Mouse (Mus musculus): ENCODE results near the gene Grid1. TPM values are rescaled to one million over a fixed set of nuclear protein-coding genes. Genes with fewer than 3 reads are reported as not detected.
A peak's percentile ranks its signal among the peaks of the same experiment; 100 is the strongest.

The Grid1 gene
- polyA plus RNA-seq (2011; ENCODE audit: insufficient read depth, insufficient read length, low read depth, missing spikeins): 0.24 and 1.3 TPM in 2 replicates

- H3K4me3 ChIP-seq (ENCODE audit: low read depth, low read length): peak within 1 kb of the TSS; percentile 81
- H3K4me1 ChIP-seq (ENCODE audit: control insufficient read depth, insufficient read depth, low read length): no peaks in the 10 kb centered on the region
- H3K27me3 ChIP-seq (ENCODE audit: control insufficient read depth, insufficient read depth, low read length, poor library complexity, severe bottlenecking): peaks cover 32% of the 10 kb centered on the region
- H3K9ac ChIP-seq (ENCODE audit: low read depth, poor library complexity, severe bottlenecking): peak within 1 kb of the TSS; percentile 77
- TF ChIP-seq POLR2A (IDR thresholded peaks at IDR 0.05; ENCODE audit: insufficient read depth, low read length) (no peak), CTCF (IDR thresholded peaks at IDR 0.05; ENCODE audit: low read depth, low read length) (no peak), EP300 (IDR thresholded peaks at IDR 0.05; ENCODE audit: insufficient read depth, low read depth, low read length) (no peak)
- no peaks in the 10 kb centered on the region for H3K9me3 ChIP-seq (replicated peaks; ENCODE audit: control insufficient read depth, insufficient read depth, low read length, poor library complexity, severe bottlenecking)
- H3K27ac ChIP-seq (ENCODE audit: insufficient read depth, low read length): no peak within 1 kb of the TSS
- H3K36me3 ChIP-seq (ENCODE audit: control insufficient read depth, insufficient read depth, low read length, poor library complexity, severe bottlenecking): no peaks in the 10 kb centered on the region
Measured at GRCm38 (mm10) chr14:34819919-34820652, at the start of gene Grid1. TSS of gene Grid1 (plus strand) at chr14:34820108.

- no peak for TF ChIP-seq CTCF (IDR thresholded peaks at IDR 0.05; ENCODE audit: low read depth, low read length)
- TF ChIP-seq POLR2A (IDR thresholded peaks at IDR 0.05; ENCODE audit: insufficient read depth, low read length): no peak
- TF ChIP-seq EP300 (IDR thresholded peaks at IDR 0.05; ENCODE audit: insufficient read depth, low read depth, low read length): no peak
- no peaks in the 10 kb centered on the region for H3K27me3 ChIP-seq (ENCODE audit: control insufficient read depth, insufficient read depth, low read length, poor library complexity, severe bottlenecking)
- no peak overlapping the region for H3K27ac ChIP-seq (ENCODE audit: insufficient read depth, low read length)
- 0 out of 2 replicates have a peak, but pooled peaks cover 2% of the 10 kb centered on the region for H3K9me3 ChIP-seq (replicated peaks; ENCODE audit: control insufficient read depth, insufficient read depth, low read length, poor library complexity, severe bottlenecking)
- no peaks in the 10 kb centered on the region for H3K4me1 ChIP-seq (ENCODE audit: control insufficient read depth, insufficient read depth, low read length)
- H3K36me3 ChIP-seq (ENCODE audit: control insufficient read depth, insufficient read depth, low read length, poor library complexity, severe bottlenecking): no peaks in the 10 kb centered on the region
- no peak overlapping the region for H3K9ac ChIP-seq (ENCODE audit: low read depth, poor library complexity, severe bottlenecking)
- H3K4me3 ChIP-seq (ENCODE audit: low read depth, low read length): no peak overlapping the region
Measured at GRCm38 (mm10) chr14:34770467-34770866, 49.4 kb upstream of the Grid1 start.

GRCm38 (mm10) chr14:34771601-34772000 is 48.3 kb upstream of the Grid1 start:
- no peak for TF ChIP-seq CTCF (IDR thresholded peaks at IDR 0.05; ENCODE audit: low read depth, low read length)
- no peak for TF ChIP-seq EP300 (IDR thresholded peaks at IDR 0.05; ENCODE audit: insufficient read depth, low read depth, low read length)
- TF ChIP-seq POLR2A (IDR thresholded peaks at IDR 0.05; ENCODE audit: insufficient read depth, low read length): no peak
- H3K9ac ChIP-seq (ENCODE audit: low read depth, poor library complexity, severe bottlenecking): no peak overlapping the region

GRCm38 (mm10) chr14:34772132-34772531 is 47.8 kb upstream of the Grid1 start:
- no peak overlapping the region for H3K27ac ChIP-seq (ENCODE audit: insufficient read depth, low read length)
- no peaks in the 10 kb centered on the region for H3K27me3 ChIP-seq (ENCODE audit: control insufficient read depth, insufficient read depth, low read length, poor library complexity, severe bottlenecking)

More at GRCm38 (mm10) chr14:34771601-34772000, 48.3 kb upstream of the Grid1 start:
- Histone ChIP-seq H3K27me3 (ENCODE audit: control insufficient read depth, insufficient read depth, low read length, poor library complexity, severe bottlenecking) (no peaks in the 10 kb centered on the region), H3K4me1 (ENCODE audit: control insufficient read depth, insufficient read depth, low read length) (no peaks in the 10 kb centered on the region), H3K27ac (ENCODE audit: insufficient read depth, low read length) (no peak overlapping the region), H3K9me3 (replicated peaks; ENCODE audit: control insufficient read depth, insufficient read depth, low read length, poor library complexity, severe bottlenecking) (0 out of 2 replicates have a peak, but pooled peaks cover 6% of the 10 kb centered on the region), H3K4me3 (ENCODE audit: low read depth, low read length) (no peak overlapping the region), H3K36me3 (ENCODE audit: control insufficient read depth, insufficient read depth, low read length, poor library complexity, severe bottlenecking) (no peaks in the 10 kb centered on the region)

GRCm38 (mm10) chr14:34773681-34774080 is 46.2 kb upstream of the Grid1 start:
- Histone ChIP-seq H3K36me3 (ENCODE audit: control insufficient read depth, insufficient read depth, low read length, poor library complexity, severe bottlenecking) (no peaks in the 10 kb centered on the region), H3K4me3 (ENCODE audit: low read depth, low read length) (peak overlapping the region; percentile 19; the same call in 1 of the 2 replicates), H3K4me1 (ENCODE audit: control insufficient read depth, insufficient read depth, low read length) (no peaks in the 10 kb centered on the region), H3K9ac (ENCODE audit: low read depth, poor library complexity, severe bottlenecking) (no peak overlapping the region), H3K27ac (ENCODE audit: insufficient read depth, low read length) (no peak overlapping the region), H3K27me3 (ENCODE audit: control insufficient read depth, insufficient read depth, low read length, poor library complexity, severe bottlenecking) (no peaks in the 10 kb centered on the region), H3K9me3 (replicated peaks; ENCODE audit: control insufficient read depth, insufficient read depth, low read length, poor library complexity, severe bottlenecking) (0 out of 2 replicates have a peak, but pooled peaks cover 6% of the 10 kb centered on the region)
- TF ChIP-seq EP300 (IDR thresholded peaks at IDR 0.05; ENCODE audit: insufficient read depth, low read depth, low read length) (peak; percentile 73; the same call in 1 of the 2 replicates), CTCF (IDR thresholded peaks at IDR 0.05; ENCODE audit: low read depth, low read length) (no peak), POLR2A (IDR thresholded peaks at IDR 0.05; ENCODE audit: insufficient read depth, low read length) (no peak)

More at GRCm38 (mm10) chr14:34772132-34772531, 47.8 kb upstream of the Grid1 start:
- Histone ChIP-seq H3K4me1 (ENCODE audit: control insufficient read depth, insufficient read depth, low read length) (no peaks in the 10 kb centered on the region), H3K9me3 (replicated peaks; ENCODE audit: control insufficient read depth, insufficient read depth, low read length, poor library complexity, severe bottlenecking) (0 out of 2 replicates have a peak, but pooled peaks cover 6% of the 10 kb centered on the region), H3K36me3 (ENCODE audit: control insufficient read depth, insufficient read depth, low read length, poor library complexity, severe bottlenecking) (no peaks in the 10 kb centered on the region), H3K9ac (ENCODE audit: low read depth, poor library complexity, severe bottlenecking) (no peak overlapping the region), H3K4me3 (ENCODE audit: low read depth, low read length) (no peak overlapping the region)
- no peak for TF ChIP-seq EP300 (IDR thresholded peaks at IDR 0.05; ENCODE audit: insufficient read depth, low read depth, low read length)
- TF ChIP-seq POLR2A (IDR thresholded peaks at IDR 0.05; ENCODE audit: insufficient read depth, low read length): no peak
- TF ChIP-seq CTCF (IDR thresholded peaks at IDR 0.05; ENCODE audit: low read depth, low read length): no peak

GRCm38 (mm10) chr14:34774231-34774630 is 45.7 kb upstream of the Grid1 start:
- peak overlapping the region; percentile 54 for H3K4me3 ChIP-seq (ENCODE audit: low read depth, low read length)
- H3K9me3 ChIP-seq (replicated peaks; ENCODE audit: control insufficient read depth, insufficient read depth, low read length, poor library complexity, severe bottlenecking): 0 out of 2 replicates have a peak, but pooled peaks cover 6% of the 10 kb centered on the region
- H3K36me3 ChIP-seq (ENCODE audit: control insufficient read depth, insufficient read depth, low read length, poor library complexity, severe bottlenecking): no peaks in the 10 kb centered on the region
- no peaks in the 10 kb centered on the region for H3K4me1 ChIP-seq (ENCODE audit: control insufficient read depth, insufficient read depth, low read length)
- H3K27me3 ChIP-seq (ENCODE audit: control insufficient read depth, insufficient read depth, low read length, poor library complexity, severe bottlenecking): no peaks in the 10 kb centered on the region
- no peak for TF ChIP-seq EP300 (IDR thresholded peaks at IDR 0.05; ENCODE audit: insufficient read depth, low read depth, low read length)
- peak; percentile 81 for TF ChIP-seq POLR2A (IDR thresholded peaks at IDR 0.05; ENCODE audit: insufficient read depth, low read length)
- H3K27ac ChIP-seq (ENCODE audit: insufficient read depth, low read length): no peak overlapping the region
- no peak overlapping the region for H3K9ac ChIP-seq (ENCODE audit: low read depth, poor library complexity, severe bottlenecking)
